Mouse (Mus musculus): ENCODE measurements around the gene Gm35315.
A peak's percentile ranks its signal among the peaks of the same experiment; 100 is the strongest.
"Not testable (repeated sequence)": the region's sequence is repeated elsewhere in the genome, so short reads cannot be mapped to it uniquely, and the experiment has no call there.

The Gm35315 gene

GRCm38 (mm10) chr5:110100921-110101631 lies 6.9 kb upstream of the Gm35315 start:
- peak; percentile 51 for DNase-seq

GRCm38 (mm10) chr5:110099656-110100580 lies 5.7 kb upstream of the Gm35315 start, which contains the start of gene Plcxd1:
TSS of gene Plcxd1 (plus strand) at chr5:110099969.
- DNase-seq, result peak; percentile 52

GRCm38 (mm10) chr5:110098991-110099477 lies 4.8 kb upstream of the Gm35315 start:
- DNase-seq, result no peak

GRCm38 (mm10) chr5:110094847-110095213 lies 610 bp upstream of the Gm35315 start:
- no peak for DNase-seq

- DNase-seq, result no peak
Observed at GRCm38 (mm10) chr5:110091546-110091945, 2.7 kb downstream of the Gm35315 start.

GRCm38 (mm10) chr5:110086161-110086866 lies 7.9 kb downstream of the Gm35315 start:
- DNase-seq, result no peak

GRCm38 (mm10) chr5:110082961-110083360 lies 11.3 kb downstream of the Gm35315 start:
- no peak for DNase-seq

- DNase-seq, result not testable (repeated sequence)
Observed at GRCm38 (mm10) chr5:110072413-110072812, 21.8 kb downstream of the Gm35315 start, which contains the start of gene Gm17655. TSS of gene Gm17655 (minus strand) at chr5:110072513.

GRCm38 (mm10) chr5:110057637-110058408 lies 36.4 kb downstream of the Gm35315 start:
- peak; percentile 90 for DNase-seq

All from kidney, postnatal 10 days (tissue).